Mouse (Mus musculus): ENCODE measurements around the gene Banf2.

The Banf2 gene

GRCm38 (mm10) chr2:144032664-144033063 lies at the start of gene Banf2:
TSS of gene Banf2 (plus strand) at chr2:144033059.
- no peak for DNase-seq (ENCODE audit: extremely low read depth, low read depth, low spot score)

GRCm38 (mm10) chr2:143983482-143983881 lies 49.4 kb upstream of the Banf2 start:
- no peak for DNase-seq (ENCODE audit: extremely low read depth, low read depth, low spot score)

- no peak for DNase-seq (ENCODE audit: extremely low read depth, low read depth, low spot score)
These were observed 45.4 kb upstream of the Banf2 start for GRCm38 (mm10) chr2:143987485-143987884.

GRCm38 (mm10) chr2:143988016-143988415 lies 44.8 kb upstream of the Banf2 start:
- no peak for DNase-seq (ENCODE audit: extremely low read depth, low read depth, low spot score)

- no peak for DNase-seq (ENCODE audit: extremely low read depth, low read depth, low spot score)
These were observed 41.9 kb upstream of the Banf2 start for GRCm38 (mm10) chr2:143990997-143991396.

DNA sequence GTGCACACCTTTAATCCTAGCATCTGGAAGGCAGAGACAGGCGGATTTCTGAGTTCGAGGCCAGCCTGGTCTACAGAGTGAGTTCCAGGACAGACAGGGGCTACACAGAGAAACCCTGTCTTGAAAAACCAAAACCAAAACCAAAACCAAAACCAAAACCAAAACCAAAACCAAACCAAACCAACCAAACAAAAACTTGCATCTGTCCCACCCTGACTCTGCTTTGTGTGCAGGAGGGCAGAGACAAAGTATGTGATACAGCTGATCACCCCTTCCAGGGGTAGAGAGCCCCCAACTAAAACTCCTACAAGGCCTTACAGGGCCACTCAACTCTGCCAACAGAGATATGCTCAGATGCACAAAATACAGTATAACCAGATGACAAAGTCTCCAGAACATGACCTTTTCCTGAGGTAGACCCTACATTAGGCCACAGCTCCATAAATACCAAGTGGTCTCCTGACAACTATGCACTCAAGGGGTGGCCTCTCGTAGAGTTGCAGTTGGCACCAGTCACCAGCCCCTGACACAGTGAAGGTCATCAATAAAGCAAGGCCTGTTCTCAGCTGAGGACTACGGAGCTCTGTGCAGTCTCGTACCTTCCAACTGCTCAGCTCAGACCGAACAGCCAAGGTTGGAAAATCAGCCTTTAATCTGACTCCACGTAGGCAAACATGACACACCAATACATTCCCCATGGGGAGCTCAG lies 40.7 kb upstream of the Banf2 start:
- no peak for DNase-seq (ENCODE audit: extremely low read depth, low read depth, low spot score)

DNA sequence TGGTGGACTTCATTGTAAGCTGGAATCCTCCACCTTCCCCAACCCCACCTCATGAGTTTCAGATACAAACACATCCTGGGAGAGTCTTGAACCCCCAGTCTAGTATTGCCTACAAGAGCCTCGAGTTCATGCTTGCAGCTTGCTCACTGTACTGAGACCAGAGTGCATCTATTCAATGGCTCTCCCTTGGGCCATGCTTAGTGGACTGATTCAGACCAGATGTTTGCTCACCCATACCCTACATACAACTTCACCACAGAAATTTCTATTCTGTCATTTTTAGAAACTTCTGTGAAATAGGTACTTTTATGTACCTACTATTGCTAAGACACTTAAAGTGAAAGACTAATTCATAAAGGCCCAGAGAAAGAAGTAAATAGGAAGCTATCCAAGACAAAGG lies 39.9 kb upstream of the Banf2 start:
- DNase-seq (ENCODE audit: extremely low read depth, low read depth, low spot score), result no peak

GRCm38 (mm10) chr2:144002229-144002984 lies 30.5 kb upstream of the Banf2 start:
- DNase-seq (ENCODE audit: extremely low read depth, low read depth, low spot score), result no peak

DNA sequence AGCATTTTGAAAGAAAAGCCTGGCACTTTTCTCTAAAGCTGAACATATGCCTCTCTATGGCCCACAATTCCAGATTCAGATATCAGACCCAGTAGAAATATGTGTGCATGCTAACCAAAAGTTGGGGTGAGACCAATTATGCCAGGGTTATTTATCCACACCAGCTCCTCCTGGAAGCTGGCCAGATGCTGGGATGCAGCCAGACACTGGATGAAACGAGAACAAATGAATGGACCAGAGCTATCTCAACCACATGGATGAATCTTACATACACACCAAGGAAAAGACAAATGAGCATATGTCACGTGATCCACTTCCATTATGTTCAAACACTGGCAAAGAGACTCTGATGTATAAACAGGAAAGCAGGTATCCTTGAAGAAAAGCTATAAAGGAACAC lies 29.3 kb upstream of the Banf2 start:
- no peak for DNase-seq (ENCODE audit: extremely low read depth, low read depth, low spot score)

DNA sequence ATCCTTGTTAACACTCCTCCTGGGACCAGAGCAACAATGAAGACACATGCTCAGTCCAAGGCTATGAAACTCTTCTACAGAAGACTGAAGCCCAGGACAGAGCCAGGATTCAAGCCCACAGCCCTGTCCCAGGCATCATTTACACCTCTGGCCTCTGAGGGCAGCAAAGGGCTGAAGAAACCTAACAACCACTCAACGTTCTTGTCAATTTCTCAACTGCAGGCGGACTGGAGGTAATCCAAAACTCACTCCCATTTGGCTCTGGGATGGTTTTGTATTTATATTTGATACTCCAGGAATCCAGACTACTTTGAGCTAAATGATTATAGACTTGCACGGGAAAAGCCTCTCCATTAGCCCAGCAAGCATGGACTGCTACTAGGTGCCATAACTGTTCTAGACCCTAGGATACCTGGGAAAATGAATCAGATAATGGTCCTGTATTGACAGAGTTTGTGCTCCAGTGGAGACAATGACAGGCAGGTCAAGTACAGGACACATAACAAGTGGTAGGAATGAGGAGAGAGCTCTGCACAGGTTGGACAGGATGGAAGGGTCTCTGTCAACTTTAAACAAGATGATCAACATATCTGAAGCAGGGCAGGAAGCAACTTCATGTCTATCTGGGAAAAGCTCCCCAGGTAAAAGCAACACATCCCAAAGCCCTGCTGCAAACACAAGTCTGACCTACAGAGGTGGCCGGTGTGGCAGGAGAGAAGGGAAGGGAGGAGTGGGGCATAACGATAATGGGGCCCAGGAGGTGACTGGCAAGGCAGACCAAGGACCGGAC lies 27.5 kb upstream of the Banf2 start:
- DNase-seq (ENCODE audit: extremely low read depth, low read depth, low spot score), result no peak

DNA sequence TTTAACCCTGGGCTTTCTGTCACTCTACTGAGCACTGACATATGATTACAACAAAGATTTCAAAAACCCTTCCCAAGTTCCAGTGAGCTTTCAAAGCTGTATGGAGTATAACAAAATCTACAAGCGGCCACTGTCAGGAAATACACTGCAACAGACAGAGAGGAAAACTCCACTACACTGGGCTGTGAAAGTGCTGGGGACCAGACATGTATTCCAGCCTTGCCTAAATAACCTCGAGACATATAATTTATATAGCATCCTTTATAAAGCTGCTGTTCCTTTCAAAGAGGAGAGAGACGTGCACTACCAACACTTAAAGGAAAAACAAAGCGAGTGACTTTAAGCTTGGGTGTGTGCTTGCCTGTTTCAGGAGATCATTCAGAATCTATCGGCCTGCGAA lies 26.2 kb upstream of the Banf2 start:
- DNase-seq (ENCODE audit: extremely low read depth, low read depth, low spot score), result no peak

DNA sequence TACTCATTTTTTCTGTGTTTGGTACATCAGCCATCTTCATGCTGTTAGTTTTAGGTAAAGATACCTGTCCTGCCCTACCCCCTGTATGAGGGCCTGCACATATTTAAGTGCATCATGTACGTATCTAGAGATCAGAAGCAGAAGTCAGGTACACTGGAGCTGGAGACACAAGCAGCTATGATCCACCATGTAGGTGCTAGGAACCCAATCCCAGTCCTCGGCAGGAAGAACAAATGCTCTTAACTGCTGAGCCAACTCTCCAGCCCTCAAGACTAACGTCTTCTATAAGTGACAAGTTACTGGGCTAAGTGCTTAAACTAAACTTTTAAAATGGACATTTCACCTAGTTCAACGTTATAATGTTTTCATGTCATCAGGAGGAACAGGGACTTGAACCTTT lies 25.6 kb upstream of the Banf2 start:
- DNase-seq (ENCODE audit: extremely low read depth, low read depth, low spot score), result no peak

GRCm38 (mm10) chr2:144009081-144009480 lies 23.8 kb upstream of the Banf2 start:
- DNase-seq (ENCODE audit: extremely low read depth, low read depth, low spot score), result no peak

GRCm38 (mm10) chr2:144009551-144010281 lies 23.1 kb upstream of the Banf2 start:
- peak; percentile 79 for DNase-seq (ENCODE audit: extremely low read depth, low read depth, low spot score)

DNA sequence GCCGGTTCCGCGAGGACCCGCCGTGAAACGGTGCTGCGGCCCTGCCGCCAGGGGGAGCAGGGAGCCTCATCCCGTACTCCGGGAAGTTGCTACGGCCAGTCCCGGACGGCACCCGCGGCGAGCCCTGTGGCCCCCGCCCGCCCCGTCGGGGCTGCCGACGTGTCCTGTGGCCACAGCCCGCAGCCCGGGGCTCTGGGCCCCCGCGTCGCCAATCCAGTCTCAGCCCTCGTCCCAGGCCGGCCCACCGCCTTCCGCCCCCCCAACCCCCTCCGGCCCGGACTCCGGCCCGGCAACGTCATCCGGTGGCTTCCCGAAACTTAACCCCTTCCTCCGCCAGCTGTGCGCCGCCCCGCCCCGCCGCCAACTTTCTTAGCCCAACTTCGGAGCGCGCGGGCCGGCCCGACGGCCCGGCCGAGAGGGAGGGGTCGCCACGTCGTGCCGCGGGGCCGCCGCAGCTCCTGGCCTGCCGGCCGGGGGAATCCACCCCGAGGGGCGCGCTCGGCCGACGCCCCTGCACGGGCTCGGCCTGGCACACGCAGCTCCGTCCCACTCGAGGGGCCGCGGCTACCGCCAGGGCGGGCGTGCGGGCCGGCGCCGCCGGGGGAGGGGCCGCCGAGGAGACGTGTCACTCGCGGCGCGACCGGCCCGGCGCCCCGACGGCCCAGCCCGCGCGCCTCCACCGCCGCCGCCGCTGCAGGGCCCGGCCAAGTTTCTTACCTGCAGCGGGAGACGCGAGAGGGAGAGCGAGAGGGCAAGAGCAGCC lies 22.4 kb upstream of the Banf2 start:
- DNase-seq (ENCODE audit: extremely low read depth, low read depth, low spot score), result no peak

DNA sequence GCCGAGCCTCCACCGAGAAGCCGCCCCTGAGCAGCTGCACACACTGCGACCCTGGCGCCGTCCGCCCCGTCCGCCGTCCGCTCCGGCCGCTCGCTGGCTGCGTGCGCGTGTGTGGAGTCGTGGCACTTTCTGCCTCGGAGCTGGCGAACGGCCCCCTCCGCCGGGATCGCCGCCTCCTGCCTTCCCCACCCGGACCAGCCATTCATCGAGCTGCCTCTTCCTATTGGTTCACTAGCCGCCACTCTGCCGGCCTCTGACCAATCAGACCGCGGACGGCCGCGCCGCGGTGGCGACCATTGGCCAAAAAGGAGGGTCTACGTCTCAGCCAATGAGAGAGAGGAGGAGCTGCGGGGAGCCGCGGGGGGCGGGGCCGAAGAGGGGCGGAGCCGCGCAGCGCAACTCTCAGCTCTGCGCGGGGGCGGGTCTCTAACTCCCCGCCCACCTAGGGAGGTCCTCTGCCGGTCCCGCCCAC lies 21.7 kb upstream of the Banf2 start, which contains the start of gene Rrbp1:
TSS of gene Rrbp1 (minus strand) at position 184 of the 472 bp plus-strand sequence.
- DNase-seq (ENCODE audit: extremely low read depth, low read depth, low spot score), result peak; percentile 71

GRCm38 (mm10) chr2:144014051-144014450 lies 18.8 kb upstream of the Banf2 start:
- DNase-seq (ENCODE audit: extremely low read depth, low read depth, low spot score), result no peak

- DNase-seq (ENCODE audit: extremely low read depth, low read depth, low spot score), result no peak
These were observed 18.4 kb upstream of the Banf2 start for GRCm38 (mm10) chr2:144014481-144014880.

GRCm38 (mm10) chr2:144015861-144016260 lies 17.0 kb upstream of the Banf2 start:
- DNase-seq (ENCODE audit: extremely low read depth, low read depth, low spot score), result no peak

- DNase-seq (ENCODE audit: extremely low read depth, low read depth, low spot score), result no peak
These were observed 12.9 kb upstream of the Banf2 start for GRCm38 (mm10) chr2:144019971-144020370.
